Mouse (Mus musculus) thymus, postnatal 14 days (tissue): ENCODE measurements around the gene Gimap4.

Experiments
- DNase-seq: peaks from one replicate; pipeline ENCODE4 v3.0.0; 2021

The Gimap4 gene

DNA sequence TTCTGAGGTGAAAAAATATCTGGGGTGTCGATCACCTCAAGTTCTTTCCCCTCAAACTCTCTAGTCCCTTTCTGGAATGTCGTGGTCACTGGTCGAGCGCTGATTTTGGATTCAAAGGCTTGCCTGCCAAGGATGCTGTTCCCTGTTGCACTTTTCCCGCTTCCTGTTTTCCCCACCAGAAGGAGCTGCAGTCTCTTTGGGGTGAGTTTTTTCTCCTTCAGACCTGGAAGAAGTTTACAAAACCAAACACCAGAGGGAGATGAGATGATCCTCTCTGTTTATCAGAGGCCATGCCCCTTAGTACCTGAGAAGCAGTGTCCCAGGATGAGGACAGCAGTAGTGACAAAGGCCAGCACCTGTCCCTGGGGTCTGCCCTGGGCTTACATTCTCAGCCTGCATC, 18.3 kb downstream of the Gimap4 start:
- no peak for DNase-seq

DNA sequence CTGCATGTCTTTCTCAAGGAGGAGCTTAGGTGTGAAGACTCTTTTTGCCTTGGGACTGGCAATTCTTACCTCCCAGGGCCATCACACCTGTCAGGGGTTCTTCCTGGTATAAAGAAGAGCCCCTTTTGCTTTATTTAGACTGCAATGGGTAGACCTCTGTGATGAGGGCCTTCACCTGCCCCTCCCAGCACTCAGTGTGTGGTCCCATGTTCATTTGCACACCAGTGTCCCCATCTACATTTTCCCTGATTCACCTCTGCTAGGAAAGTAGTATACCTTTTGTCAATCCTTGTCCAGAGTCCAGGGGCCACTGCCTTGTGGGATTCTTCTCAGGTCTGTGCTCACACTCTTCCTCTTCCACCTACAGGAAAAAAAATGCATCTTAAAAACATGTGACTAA, 19.8 kb downstream of the Gimap4 start:
- no peak for DNase-seq

DNA sequence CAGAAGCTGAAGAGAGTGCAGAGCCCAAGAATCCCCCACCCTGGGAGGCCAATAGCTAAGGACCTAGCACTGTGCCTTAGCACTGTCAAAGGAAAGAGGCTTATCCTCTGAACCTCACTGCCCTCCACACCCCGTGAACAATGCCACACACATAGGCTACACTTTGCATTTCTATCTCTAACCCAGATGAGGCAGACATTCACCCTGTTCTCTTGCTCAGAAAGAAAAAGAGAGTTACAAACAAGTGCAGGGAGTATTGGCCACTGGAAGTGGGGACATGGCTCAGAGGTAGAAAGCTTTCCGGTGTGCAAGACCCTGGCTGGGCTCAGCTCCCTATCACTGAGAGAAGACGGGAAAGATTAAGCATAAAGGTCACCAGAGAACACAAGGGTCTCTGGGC, 21.8 kb downstream of the Gimap4 start:
- DNase-seq, result peak; percentile 27

DNA sequence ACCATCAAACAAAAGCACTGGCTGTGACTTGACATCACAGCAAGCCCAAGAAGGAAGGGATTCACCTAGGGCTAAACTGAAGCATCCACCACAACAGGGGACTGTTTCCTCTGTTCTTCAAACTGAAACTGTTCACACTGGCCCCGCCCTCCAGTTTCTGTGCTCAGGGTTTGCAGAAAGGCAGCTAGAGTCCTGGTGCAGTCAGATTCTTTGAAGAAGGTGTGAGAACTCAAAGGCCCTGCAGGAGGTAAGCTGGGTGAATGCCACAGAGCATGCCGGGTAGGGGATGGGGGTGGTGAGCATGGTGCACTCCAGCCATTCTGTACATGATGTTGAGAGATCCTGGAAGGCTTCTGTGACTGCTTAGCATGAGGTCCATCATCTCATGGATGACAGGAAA, 34.1 kb downstream of the Gimap4 start, which contains the start of the genes Gm28053 and Gimap7:
TSS of gene Gm28053 (plus strand) at position 153 of the 400 bp plus-strand sequence.
TSS of gene Gimap7 (plus strand) at position 167 of the 400 bp plus-strand sequence.
- peak; percentile 85 for DNase-seq

DNA sequence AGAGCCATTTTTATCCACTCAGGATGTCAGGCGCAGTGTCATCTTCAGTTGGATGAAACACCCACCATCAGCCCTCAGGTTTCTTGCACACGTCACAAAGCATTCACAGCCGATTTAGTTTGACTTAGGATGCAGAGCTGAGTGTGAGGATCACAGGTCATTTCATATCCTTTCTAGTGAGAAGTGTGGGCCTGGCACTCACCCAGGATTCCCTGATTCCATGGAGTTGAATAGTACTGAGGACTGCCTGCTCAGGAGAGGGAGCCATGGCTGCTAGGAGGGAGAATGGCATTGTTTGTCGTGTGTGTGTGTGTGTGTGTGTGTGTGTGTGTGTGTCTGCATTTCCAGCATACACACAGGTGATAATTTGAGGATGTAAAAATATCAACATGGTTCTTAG, 36.0 kb downstream of the Gimap4 start:
- DNase-seq, result no peak

DNA sequence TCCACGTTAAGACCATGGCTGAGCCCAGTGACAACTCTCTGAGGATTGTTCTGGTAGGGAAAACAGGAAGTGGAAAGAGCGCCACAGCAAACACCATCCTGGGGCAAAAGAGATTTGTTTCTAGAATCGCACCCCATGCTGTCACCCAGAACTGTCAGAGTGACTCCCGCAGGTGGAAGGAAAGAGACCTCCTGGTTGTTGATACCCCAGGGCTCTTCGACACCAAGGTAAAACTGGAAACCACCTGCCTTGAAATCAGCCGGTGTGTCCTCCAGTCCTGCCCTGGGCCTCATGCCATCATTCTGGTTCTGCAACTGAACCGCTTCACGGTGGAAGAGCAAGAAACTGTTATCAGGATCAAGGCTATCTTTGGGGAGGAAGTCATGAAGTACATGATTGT, 39.1 kb downstream of the Gimap4 start:
- DNase-seq, result no peak

DNA sequence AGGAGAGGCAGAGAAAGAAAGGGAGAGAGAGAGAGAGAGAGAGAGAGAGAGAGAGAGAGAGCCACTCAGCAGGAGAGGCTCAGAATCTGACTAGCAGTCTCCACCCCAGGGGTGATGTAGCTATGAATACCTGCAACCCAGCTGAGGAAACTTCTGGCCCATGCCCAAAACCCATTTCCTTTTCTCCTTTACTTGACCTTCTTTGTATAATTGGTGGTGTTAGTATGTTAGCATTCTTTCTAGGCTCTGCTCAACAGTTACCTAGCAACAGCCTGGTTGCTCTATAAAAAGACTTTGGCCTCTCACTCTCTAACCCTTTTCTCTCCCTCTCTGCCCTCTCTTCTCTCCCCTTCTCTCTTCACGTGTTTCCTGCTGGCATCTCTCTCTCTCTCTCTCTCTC, 41.1 kb downstream of the Gimap4 start:
- peak; percentile 43 for DNase-seq

DNA sequence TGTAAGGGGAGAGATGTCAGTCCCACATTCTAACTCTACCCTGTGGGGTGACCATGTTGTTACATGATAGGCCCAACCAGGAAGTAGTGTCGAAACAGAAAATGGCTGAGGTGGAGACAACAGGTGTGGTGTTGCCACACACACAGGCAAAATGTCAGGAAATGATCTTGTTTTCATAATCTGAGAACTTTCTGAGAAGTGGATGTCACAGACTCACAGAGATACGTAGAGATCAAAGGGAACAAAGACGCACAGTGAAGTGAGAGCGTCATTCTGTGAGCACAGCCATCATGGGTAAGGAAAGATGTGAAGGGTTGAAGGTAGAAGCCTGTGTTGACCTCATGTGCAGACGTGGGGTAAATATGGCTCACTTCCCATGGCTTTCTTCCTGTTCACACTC, 43.4 kb downstream of the Gimap4 start:
- DNase-seq, result no peak

DNA sequence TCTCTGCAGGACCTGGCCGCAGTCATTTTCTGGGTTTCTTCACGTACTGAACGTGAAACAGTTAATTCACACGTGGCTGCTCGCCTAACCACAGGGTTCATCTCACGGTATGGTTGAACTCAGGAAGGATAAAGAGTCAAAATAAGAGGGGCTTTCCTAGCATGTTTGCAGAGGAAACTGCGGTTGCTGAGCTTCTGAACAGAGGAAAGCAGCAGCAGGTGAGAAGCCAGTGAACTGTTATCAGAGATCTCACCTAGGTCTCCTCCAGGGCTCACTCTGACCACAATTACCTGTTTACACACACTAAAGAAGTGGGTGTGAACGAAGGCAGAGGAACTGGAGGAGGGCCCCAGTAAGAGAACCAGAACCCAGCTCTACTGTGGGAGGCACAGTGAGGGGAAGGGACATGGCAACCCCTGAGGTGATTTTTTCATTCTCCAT, 48.5 kb downstream of the Gimap4 start:
- DNase-seq, result peak; percentile 83

DNA sequence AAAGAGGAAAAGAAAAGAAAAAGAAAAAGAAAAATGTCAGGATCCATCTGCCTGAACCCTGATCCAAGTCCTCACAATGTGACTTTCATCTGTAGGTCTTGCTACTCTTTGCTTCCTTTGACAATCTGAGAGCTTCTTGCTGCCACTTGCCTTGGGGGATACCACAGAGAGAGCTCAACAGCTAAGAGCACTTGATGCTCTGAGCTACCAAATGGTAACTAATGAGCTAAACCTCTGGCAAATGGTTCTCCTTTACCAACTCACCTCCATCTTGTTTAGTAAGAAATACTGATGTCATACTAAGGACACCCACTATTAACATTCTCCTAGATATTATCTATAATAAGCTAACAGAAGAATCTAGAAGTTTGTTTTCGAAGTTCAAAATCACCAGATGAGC, 49.3 kb downstream of the Gimap4 start:
- no peak for DNase-seq

DNA sequence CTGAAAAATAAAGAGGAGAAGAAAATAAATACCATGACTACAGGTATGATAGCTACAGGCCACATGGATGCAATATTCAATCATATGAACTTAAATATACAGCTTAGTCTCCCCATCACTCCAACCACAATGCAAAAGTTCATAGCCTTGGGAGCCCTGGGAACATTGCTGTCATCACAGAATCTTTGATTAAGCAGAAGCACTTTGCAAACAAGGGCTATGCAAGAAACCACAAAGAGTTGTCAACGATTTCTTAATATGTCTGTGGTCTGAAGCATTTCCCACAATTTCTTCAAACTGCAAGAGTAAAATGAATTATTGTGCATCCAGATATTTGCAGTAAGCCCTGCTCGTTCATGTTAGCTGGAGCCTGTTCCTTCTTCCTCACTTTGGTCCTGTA, 52.7 kb downstream of the Gimap4 start:
- DNase-seq, result no peak

DNA sequence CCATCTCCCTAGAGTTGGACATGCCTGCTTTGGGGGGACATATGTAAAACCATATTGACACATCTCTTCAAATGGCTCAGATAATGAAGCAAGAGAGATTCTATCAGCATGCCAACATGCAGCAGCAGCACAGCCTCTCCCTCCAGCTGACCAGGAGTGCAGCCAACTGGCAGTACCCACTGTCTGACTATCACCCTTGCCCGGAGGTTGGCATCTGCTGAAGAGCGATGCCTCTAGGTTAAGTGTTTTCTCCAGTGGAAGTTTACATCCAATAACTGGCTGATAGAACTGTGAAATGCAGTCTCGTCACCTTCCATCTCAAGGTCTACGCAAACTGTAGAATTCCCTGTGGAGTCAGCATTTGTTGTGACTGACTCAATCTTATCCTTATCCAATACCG, 53.3 kb downstream of the Gimap4 start:
- DNase-seq, result no peak

DNA sequence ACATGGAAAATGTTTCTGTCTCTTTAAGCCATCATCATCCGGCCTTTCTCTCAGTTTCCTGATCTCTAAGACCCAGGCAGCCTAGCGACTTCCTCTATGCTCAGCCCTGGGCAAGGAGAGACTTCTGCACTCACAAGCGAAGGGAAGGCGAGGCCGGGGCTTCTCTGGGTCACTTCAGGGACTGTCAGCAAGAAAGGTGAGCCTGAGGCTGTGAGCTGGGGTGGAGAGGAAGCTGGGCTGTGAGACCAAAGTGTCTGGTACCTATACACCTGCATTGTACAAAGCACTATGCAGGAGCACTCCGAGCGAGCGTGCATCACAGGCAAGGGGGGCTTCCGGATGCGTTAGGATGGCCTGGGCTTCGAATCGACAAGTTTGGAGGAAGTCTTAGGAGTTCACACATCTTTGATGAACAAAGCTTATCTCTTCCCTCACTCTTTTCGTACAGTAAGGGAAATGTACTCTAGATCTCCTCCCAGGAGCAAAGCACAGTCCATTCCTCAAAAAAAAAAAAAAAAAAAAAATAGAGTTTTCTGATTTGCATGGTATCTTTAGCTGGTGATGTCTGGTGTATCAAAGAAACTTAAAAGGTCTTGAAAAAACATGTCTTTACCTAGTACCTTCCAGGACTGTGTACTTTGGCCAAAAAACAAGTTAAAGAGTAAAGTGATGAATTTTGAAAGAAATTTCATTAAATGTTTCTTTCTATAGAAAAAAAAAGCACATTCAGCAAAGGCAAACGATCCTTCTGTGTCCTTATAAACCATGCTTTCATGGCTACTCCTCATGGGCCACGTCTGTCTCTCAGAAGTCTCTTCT, 54.8 kb downstream of the Gimap4 start, which contains the start of gene Gimap1:
TSS of gene Gimap1 (plus strand) at position 94 of the 819 bp plus-strand sequence.
- DNase-seq, result peak; percentile 83

DNA sequence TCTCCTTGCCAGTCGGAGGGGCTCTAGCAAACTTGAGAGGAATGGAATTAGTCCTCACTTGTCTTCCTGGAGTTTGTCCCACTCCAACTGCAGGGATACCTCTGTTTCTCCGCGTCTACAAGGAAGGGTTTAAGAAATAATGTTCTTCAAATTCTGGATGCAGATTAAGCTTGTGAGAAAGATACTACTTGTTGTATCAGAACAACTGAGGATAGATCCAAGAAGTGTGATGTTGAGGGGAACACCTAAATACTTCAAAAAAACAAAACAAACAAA, 55.4 kb downstream of the Gimap4 start:
- DNase-seq, result no peak

DNA sequence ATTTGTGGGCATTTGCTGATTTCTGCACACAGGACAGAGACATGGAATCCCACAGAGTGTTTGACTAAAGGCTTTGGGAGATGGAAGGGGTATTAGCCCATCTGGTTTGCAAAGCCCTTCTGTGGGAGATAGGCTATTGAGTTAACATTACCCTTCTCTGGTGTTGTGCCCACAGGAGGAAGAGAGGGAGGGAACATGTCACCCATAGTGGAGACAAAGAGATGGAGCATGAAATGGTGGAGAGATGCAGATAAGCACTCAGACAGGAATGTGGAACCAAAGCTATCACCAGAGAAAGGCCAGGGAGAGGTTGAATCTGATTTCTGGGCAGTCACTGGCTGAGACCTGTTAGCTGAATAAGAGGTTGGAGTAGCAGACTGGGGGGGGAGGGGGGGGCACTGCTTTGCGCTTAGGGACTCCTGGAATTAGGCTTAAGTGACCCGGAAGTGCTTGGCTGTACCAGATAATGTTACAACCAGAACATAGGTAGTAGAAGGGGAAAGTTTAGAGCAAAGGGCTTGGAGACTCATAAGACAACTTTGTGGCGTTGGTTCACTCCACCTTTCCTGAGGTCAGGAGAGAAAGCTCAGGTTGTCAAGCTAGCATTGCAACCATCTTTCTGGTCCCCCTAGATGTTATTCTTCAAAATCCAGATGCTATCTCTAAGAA, 56.3 kb downstream of the Gimap4 start:
- no peak for DNase-seq

DNA sequence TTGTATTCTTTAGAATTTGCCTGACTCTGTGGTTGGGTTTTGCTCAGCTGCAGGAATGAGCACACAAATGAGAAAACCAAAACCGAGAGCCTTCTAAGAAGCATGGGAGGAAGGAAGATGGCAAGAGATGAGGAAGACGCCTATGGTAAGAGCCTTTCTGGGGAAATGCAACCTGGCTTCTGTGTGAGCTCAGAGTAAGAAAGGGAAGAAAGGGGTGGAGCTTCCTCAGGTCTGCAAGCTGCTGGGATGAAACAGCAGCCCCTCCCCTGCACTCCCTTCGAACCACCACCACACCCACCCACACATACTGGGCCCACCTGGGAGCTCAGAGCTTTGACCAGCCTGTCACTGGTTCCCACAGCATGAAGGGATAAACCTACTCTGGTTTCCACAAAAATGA, 56.9 kb downstream of the Gimap4 start:
- peak; percentile 72 for DNase-seq
